Mouse (Mus musculus): ENCODE measurements around the gene Slc45a3.
A peak's percentile ranks its signal among the peaks of the same experiment; 100 is the strongest.

Gene Slc45a3

GRCm38 (mm10) chr1:131989476-131989875 lies 26.7 kb downstream of the Slc45a3 start:
- ATAC-seq (ENCODE audit: insufficient number of reproducible peaks, low FRiP score, low TSS enrichment) = no peak

GRCm38 (mm10) chr1:131990083-131990760 lies 27.5 kb downstream of the Slc45a3 start:
- no peak for ATAC-seq (ENCODE audit: insufficient number of reproducible peaks, low FRiP score, low TSS enrichment)

DNA sequence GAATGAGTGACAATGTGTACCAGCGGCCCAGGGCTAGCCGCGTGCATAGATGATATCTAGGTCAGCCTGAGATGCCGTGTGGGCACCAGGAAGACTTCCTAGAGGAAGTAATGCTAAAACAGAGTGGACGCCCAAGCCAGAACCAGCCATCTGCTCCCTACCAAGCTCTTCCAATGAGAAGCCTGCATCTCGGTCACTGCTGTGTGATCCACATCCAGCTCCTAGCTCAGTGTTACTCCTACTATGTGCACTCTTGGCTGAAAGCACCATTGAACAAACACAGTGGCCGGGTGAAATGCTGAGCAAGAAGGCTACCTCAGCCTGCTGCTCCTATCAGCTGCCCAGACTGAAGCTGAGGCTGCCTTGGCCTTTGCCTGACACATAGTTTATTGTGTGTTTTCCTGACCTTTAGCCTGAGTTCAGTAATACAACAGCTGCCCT lies 29.8 kb downstream of the Slc45a3 start:
- peak; percentile 61; the same call in 1 of the 2 replicates for ATAC-seq (ENCODE audit: insufficient number of reproducible peaks, low FRiP score, low TSS enrichment)

DNA sequence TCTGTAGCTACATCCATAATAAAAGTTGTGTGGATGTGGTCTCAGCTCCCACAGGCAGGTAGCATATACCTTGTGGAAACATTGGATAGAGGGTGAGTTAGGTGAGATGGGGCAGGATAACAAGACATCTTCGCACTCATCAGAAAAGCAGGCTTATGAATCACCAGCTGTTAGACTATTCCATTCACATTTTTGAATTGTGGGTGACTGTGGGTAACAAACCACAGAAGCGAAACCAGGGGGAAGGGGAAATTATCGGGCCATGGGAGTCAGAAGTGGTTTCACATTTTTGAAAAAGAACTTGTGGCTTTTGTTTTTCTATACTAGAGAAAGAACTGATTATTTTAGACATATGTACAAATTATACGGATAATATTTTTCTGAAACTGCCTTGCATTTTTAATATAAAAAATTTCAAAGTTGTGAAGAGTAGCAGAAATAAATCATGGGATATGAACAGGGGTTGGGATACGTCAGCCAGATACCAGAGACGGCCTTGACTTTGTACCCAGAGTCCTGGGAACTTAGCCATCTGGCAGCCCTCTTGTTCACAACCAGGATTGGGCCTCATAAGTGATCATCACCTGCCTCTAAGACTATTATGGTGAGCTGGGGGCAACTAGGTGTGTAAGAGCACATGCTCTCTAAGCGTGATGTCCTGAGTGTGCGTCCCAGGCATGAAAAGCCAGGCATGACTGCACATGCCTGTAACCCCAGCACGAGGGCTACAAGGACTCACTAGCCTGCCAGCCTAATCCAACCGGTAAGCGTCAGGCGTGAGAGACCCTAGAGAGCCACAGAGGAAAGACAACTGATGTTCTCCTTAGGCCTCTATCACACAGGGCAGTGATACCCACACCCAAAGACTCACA lies 30.6 kb downstream of the Slc45a3 start:
- no peak for ATAC-seq (ENCODE audit: insufficient number of reproducible peaks, low FRiP score, low TSS enrichment)

GRCm38 (mm10) chr1:131995062-131995461 lies 32.3 kb downstream of the Slc45a3 start:
- ATAC-seq (ENCODE audit: insufficient number of reproducible peaks, low FRiP score, low TSS enrichment) = no peak

GRCm38 (mm10) chr1:132000506-132000905 lies 37.7 kb downstream of the Slc45a3 start:
- ATAC-seq (ENCODE audit: insufficient number of reproducible peaks, low FRiP score, low TSS enrichment) = no peak

GRCm38 (mm10) chr1:132001880-132002330 lies 39.1 kb downstream of the Slc45a3 start:
- no peak for ATAC-seq (ENCODE audit: insufficient number of reproducible peaks, low FRiP score, low TSS enrichment)

DNA sequence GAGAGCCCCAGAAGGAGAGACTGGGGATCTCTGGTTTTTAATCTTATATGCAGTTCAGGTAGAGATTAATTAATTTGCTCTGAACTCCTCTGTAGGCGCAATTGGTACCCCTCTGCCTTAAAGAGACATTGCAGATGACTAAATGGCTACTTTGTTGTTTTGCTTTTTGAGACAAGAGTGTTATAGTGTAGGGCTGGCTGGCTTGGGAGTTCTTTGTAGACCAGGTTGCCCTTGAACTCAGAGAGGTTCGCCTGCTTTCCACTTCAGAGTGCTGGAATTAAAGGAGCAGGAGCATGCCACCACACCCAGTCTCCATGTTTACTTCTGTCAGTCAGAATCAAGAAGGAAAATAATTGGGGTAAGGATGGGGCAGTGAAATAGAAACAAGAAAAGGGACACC lies 40.3 kb downstream of the Slc45a3 start:
- no peak for ATAC-seq (ENCODE audit: insufficient number of reproducible peaks, low FRiP score, low TSS enrichment)

DNA sequence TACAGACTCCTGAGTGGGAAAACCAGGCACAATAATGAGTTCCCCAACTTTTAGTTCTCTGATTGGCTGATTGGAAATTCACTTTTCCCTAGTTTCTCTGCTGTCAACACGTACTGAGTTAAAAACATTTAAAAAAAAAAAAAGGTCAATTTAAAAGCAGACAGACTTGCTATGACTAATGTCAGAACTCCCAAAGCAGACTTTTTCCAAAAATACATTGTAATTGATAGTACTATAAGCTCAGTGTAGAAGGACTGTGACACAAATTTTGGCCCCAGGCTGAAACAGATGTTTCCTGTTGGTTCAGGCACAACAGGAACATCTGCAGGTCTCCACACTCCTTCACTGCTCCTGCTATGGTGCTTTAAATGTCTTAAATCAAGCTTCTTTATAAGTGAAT lies 41.0 kb downstream of the Slc45a3 start:
- ATAC-seq (ENCODE audit: insufficient number of reproducible peaks, low FRiP score, low TSS enrichment) = no peak

DNA sequence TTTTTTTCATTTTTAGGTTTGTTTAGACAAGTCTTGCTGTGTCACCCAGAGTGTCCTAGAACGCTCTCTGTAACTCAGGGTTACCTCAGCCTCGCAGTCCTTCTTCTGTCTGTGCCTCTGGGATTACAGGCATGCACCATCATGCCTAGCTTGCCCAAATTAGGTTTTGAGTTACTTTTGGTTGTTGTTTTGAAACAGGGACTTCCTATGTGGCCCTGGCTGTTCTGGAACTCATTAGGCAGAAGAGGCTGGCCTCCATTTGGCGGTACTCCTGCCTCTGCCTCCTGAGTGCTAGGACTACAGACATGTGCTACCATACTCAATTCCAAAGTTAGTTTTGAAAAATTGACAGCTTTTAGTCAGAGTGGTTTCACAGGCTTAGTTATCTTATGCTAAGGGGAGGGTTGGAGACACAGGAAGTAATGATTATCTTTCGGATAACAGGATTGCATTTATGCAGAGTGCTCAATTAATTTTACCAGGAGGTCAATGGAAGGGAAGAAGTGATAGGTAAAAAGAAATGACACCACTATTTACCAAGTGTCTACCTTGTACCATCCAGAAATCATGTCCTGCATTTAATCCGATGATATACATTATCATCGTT lies 41.9 kb downstream of the Slc45a3 start:
- no peak for ATAC-seq (ENCODE audit: insufficient number of reproducible peaks, low FRiP score, low TSS enrichment)

DNA sequence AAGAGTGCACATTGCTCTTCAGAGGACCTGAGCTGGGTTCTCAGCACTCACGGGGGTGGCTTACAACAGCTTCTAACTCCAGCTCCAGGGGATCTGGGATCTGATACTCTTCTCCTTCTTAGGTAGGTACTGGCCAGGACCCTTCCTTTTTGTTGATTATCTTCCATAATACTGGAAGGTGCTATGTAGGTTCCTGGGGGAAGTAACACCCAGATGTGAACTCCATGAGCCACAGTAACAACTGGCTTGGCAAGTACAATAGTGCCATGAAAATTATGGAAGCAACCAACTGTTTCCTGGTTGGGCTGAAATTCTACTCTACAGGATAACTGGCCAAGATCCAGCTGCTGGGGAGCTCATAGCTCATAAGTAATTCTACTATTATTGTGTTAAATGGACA lies 42.7 kb downstream of the Slc45a3 start:
- ATAC-seq (ENCODE audit: insufficient number of reproducible peaks, low FRiP score, low TSS enrichment) = no peak

DNA sequence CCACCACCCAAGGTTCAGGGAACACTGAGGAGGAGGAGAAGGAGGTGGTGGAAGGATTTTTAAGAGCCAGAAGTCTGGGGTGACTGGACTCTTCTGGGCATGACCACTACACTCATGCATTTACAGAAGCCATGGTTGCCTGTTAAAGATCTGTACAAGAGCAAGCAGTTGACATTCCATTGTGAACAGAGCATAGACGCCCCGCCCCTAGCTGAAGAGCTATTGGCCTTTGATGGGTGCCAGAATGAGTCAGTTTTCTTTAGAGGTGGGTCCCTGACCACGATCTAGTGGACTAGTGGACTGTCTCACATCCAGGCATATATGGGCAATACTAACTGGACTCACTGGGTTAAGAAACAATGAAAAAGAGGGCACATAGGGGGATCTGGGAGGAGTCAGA lies 43.3 kb downstream of the Slc45a3 start:
- ATAC-seq (ENCODE audit: insufficient number of reproducible peaks, low FRiP score, low TSS enrichment) = no peak

- ATAC-seq (ENCODE audit: insufficient number of reproducible peaks, low FRiP score, low TSS enrichment) = no peak
These were observed 44.0 kb downstream of the Slc45a3 start for GRCm38 (mm10) chr1:132006721-132007120.

DNA sequence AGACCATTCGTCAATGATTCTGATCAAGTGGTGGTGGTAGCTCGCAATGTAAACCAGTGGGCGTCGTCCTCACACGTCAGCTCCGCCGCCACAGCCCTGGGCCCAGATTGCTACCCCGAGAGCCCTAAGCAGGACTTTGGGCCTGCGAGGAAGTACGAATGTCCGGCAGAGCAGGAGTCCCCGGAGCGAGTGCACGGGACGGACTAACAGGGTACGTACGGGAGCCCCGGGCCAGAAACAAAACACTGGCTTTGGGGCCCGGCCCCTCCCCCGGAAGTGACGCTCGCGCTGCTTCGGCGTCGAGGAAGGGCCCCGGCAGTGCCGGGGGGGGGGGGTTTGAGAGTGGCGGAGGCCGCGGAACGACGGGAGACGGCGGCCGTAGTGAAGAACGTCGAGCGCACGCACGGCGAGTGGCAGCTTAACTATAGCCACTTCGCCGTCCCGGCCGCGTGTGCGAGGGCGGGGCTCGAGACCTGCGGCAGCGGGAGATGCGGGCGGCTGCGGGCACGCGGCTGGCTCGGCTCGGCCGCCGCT lies 44.6 kb downstream of the Slc45a3 start, which contains the start of gene Elk4:
Elk4 (plus strand) TSS at position 326 of the 534 bp plus-strand sequence.
- peak; percentile 86 for ATAC-seq (ENCODE audit: insufficient number of reproducible peaks, low FRiP score, low TSS enrichment)

DNA sequence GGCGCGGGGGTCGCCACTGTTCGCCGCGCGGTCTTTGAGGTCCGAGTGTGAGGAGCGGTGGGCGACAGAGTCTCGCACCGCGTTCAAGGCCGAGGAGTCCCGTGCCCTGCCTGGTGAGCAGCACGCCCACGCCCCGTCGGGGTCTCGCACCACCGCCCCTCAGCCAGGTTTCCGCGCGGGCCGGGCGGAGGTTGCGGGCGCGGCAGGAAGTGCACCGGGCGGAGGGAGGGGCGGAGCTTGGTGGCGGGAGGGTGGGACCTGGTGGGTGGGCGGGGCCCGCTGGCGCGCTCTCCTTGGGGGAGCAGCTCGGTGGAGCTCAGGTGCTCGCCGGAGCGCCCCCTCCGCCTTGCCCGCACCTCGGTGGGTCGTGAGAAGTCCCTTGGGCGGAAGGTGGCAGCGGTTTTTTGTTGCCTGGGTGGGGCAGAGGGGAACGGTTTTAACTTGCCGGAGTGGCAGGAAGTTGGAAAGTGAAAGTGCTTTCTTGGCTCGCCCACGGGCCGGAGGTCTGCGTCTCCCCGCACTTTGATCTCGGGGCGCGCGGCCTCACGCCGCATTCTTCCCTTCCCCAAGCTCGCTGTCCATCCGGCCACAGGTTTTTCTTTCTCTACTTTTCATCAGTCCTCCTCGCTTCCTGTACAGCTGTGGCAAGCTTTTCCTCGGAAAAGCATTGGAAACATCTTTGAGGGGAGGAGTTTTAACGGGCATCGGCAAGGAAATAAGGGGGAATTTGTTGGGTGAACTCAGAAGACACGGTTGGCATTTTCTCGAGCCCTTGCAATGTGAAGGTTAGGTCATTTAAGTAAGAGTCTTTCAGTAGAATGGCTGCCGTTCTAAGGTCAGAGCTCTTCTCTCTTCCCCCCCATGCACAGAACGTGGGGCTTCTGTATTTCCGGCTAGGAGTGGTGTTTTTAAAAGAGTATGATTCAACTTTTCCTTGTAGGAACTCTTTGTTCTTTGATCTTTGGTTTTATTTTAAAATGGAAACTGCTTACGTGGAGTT lies 45.4 kb downstream of the Slc45a3 start:
- ATAC-seq (ENCODE audit: insufficient number of reproducible peaks, low FRiP score, low TSS enrichment) = peak; percentile 75

DNA sequence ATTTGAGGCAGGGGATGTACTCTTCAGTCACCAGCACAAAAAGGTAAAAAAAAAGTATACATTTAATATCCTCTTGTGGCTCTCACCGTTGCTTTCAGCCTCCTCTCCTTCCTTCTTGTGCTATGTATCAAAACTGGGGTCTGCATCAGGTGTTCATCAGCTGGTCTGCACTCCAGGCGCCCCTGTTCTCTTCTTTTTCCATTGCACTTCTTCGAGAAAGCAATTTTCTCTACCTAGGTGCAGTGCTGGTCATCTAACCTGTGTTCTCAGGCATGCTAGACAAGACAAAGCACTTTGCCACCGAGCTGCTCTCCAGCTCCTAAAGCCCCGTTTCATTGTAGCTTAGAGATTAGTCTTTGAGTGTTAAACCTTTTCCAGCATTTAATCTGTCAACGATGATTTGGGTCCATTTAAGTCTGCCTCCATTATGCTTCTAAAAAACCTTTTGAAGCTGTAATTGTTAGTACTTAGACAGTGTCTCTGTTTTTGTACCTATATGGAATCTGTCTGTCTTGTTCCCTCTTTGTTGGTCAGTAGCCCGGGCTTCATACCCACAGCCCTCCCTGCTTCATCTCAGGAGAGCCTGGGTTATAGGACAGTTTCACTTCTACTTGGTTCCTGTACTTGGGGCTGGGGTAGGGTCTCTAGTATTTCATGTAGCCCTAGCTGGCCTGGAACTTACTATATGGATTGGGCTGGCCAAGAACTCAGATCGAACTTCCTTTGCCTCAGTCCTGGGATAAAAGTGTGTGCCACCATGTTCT lies 46.3 kb downstream of the Slc45a3 start:
- ATAC-seq (ENCODE audit: insufficient number of reproducible peaks, low FRiP score, low TSS enrichment) = no peak

GRCm38 (mm10) chr1:132010632-132011501 lies 48.1 kb downstream of the Slc45a3 start:
- ATAC-seq (ENCODE audit: insufficient number of reproducible peaks, low FRiP score, low TSS enrichment) = no peak

GRCm38 (mm10) chr1:132011785-132012184 lies 49.0 kb downstream of the Slc45a3 start:
- no peak for ATAC-seq (ENCODE audit: insufficient number of reproducible peaks, low FRiP score, low TSS enrichment)
